Mouse (Mus musculus): ENCODE results near the gene Nos1ap. TPM values are rescaled to one million over a fixed set of nuclear protein-coding genes. Genes with fewer than 3 reads are reported as not detected.

Nos1ap gene
- polyA plus RNA-seq, 1 experiment from 2014 or later, result 6.3 TPM

- H3K4me1 ChIP-seq (ENCODE audit: control insufficient read depth, low read depth, low read length), result no peaks in the 10 kb centered on the region
- no peaks in the 10 kb centered on the region; the same call in none of the 2 replicates for H3K9me3 ChIP-seq (replicated peaks; ENCODE audit: control insufficient read depth, low read length)
- no peaks in the 10 kb centered on the region for H3K36me3 ChIP-seq (ENCODE audit: control insufficient read depth, insufficient read depth)
- no peak overlapping the region for H3K4me3 ChIP-seq (ENCODE audit: low read depth, low read length)
- WGBS (ENCODE audit: insufficient replicate concordance), result 77% methylated on average over 14 of the region's 14 CpGs
- H3K27ac ChIP-seq (ENCODE audit: low read length), result no peak overlapping the region
- no peak overlapping the region for H3K9ac ChIP-seq (ENCODE audit: low read depth, low read length)
- ATAC-seq (ENCODE audit: low read depth), result no peak
- H3K27me3 ChIP-seq (ENCODE audit: control insufficient read depth, insufficient read depth, low read depth, low read length), result no peaks in the 10 kb centered on the region
- no peak overlapping the region for H3K4me2 ChIP-seq (ENCODE audit: low read depth, low read length)
Observed at GRCm38 (mm10) chr1:170548192-170548795, 41.4 kb downstream of the Nos1ap start.

- H3K4me1 ChIP-seq (ENCODE audit: control insufficient read depth, low read depth, low read length), result no peaks in the 10 kb centered on the region
- 63% methylated on average over 4 of the region's 4 CpGs for WGBS (ENCODE audit: insufficient replicate concordance)
- no peak overlapping the region for H3K4me3 ChIP-seq (ENCODE audit: low read depth, low read length)
- no peak overlapping the region for H3K4me2 ChIP-seq (ENCODE audit: low read depth, low read length)
- no peaks in the 10 kb centered on the region for H3K36me3 ChIP-seq (ENCODE audit: control insufficient read depth, insufficient read depth)
- no peak overlapping the region for H3K9ac ChIP-seq (ENCODE audit: low read depth, low read length)
- H3K9me3 ChIP-seq (replicated peaks; ENCODE audit: control insufficient read depth, low read length), result no peaks in the 10 kb centered on the region; the same call in 1 of the 2 replicates
- H3K27ac ChIP-seq (ENCODE audit: low read length), result no peak overlapping the region
- no peaks in the 10 kb centered on the region for H3K27me3 ChIP-seq (ENCODE audit: control insufficient read depth, insufficient read depth, low read depth, low read length)
- no peak for ATAC-seq (ENCODE audit: low read depth)
Observed at GRCm38 (mm10) chr1:170546297-170546696, 43.4 kb downstream of the Nos1ap start.

GRCm38 (mm10) chr1:170545286-170545685 is 44.4 kb downstream of the Nos1ap start:
- H3K9ac ChIP-seq (ENCODE audit: low read depth, low read length), result no peak overlapping the region
- no peaks in the 10 kb centered on the region for H3K4me1 ChIP-seq (ENCODE audit: control insufficient read depth, low read depth, low read length)
- H3K27ac ChIP-seq (ENCODE audit: low read length), result no peak overlapping the region
- 63% methylated on average over 6 of the region's 6 CpGs for WGBS (ENCODE audit: insufficient replicate concordance)
- H3K4me3 ChIP-seq (ENCODE audit: low read depth, low read length), result no peak overlapping the region
- no peaks in the 10 kb centered on the region for H3K27me3 ChIP-seq (ENCODE audit: control insufficient read depth, insufficient read depth, low read depth, low read length)
- no peaks in the 10 kb centered on the region for H3K36me3 ChIP-seq (ENCODE audit: control insufficient read depth, insufficient read depth)
- no peaks in the 10 kb centered on the region; the same call in 1 of the 2 replicates for H3K9me3 ChIP-seq (replicated peaks; ENCODE audit: control insufficient read depth, low read length)
- ATAC-seq (ENCODE audit: low read depth), result no peak
- no peak overlapping the region for H3K4me2 ChIP-seq (ENCODE audit: low read depth, low read length)

GRCm38 (mm10) chr1:170539507-170539906 is 50.2 kb downstream of the Nos1ap start:
- peaks cover 13% of the 10 kb centered on the region for H3K4me1 ChIP-seq (ENCODE audit: control insufficient read depth, low read depth, low read length)
- H3K27ac ChIP-seq (ENCODE audit: low read length), result no peak overlapping the region
- 30% methylated on average over 3 of the region's 3 CpGs for WGBS (ENCODE audit: insufficient replicate concordance)
- no peak for ATAC-seq (ENCODE audit: low read depth)
- no peaks in the 10 kb centered on the region for H3K36me3 ChIP-seq (ENCODE audit: control insufficient read depth, insufficient read depth)
- no peaks in the 10 kb centered on the region for H3K27me3 ChIP-seq (ENCODE audit: control insufficient read depth, insufficient read depth, low read depth, low read length)
- no peaks in the 10 kb centered on the region for H3K9me3 ChIP-seq (replicated peaks; ENCODE audit: control insufficient read depth, low read length)
- H3K4me2 ChIP-seq (ENCODE audit: low read depth, low read length), result no peak overlapping the region
- no peak overlapping the region for H3K4me3 ChIP-seq (ENCODE audit: low read depth, low read length)
- H3K9ac ChIP-seq (ENCODE audit: low read depth, low read length), result no peak overlapping the region

- peaks cover 13% of the 10 kb centered on the region for H3K4me1 ChIP-seq (ENCODE audit: control insufficient read depth, low read depth, low read length)
- WGBS (ENCODE audit: insufficient replicate concordance), result 50% methylated on average over 9 of the region's 9 CpGs
- H3K36me3 ChIP-seq (ENCODE audit: control insufficient read depth, insufficient read depth), result no peaks in the 10 kb centered on the region
- no peaks in the 10 kb centered on the region for H3K27me3 ChIP-seq (ENCODE audit: control insufficient read depth, insufficient read depth, low read depth, low read length)
- H3K9me3 ChIP-seq (replicated peaks; ENCODE audit: control insufficient read depth, low read length), result no peaks in the 10 kb centered on the region
- H3K9ac ChIP-seq (ENCODE audit: low read depth, low read length), result no peak overlapping the region
- ATAC-seq (ENCODE audit: low read depth), result peak; percentile 60
- H3K4me2 ChIP-seq (ENCODE audit: low read depth, low read length), result no peak overlapping the region
- H3K4me3 ChIP-seq (ENCODE audit: low read depth, low read length), result no peak overlapping the region
- no peak overlapping the region for H3K27ac ChIP-seq (ENCODE audit: low read length)
Observed at GRCm38 (mm10) chr1:170538481-170539061, 51.1 kb downstream of the Nos1ap start.

- H3K27ac ChIP-seq (ENCODE audit: low read length), result 0 out of 2 replicates have a peak overlapping the region, but pooled peaks have one; percentile 37
- no peaks in the 10 kb centered on the region for H3K9me3 ChIP-seq (replicated peaks; ENCODE audit: control insufficient read depth, low read length)
- H3K27me3 ChIP-seq (ENCODE audit: control insufficient read depth, insufficient read depth, low read depth, low read length), result no peaks in the 10 kb centered on the region
- no peak overlapping the region for H3K4me2 ChIP-seq (ENCODE audit: low read depth, low read length)
- 17% methylated on average over 3 of the region's 3 CpGs for WGBS (ENCODE audit: insufficient replicate concordance)
- H3K4me1 ChIP-seq (ENCODE audit: control insufficient read depth, low read depth, low read length), result peaks cover 13% of the 10 kb centered on the region
- no peak overlapping the region for H3K9ac ChIP-seq (ENCODE audit: low read depth, low read length)
- no peaks in the 10 kb centered on the region for H3K36me3 ChIP-seq (ENCODE audit: control insufficient read depth, insufficient read depth)
- ATAC-seq (ENCODE audit: low read depth), result no peak
- H3K4me3 ChIP-seq (ENCODE audit: low read depth, low read length), result no peak overlapping the region
Observed at GRCm38 (mm10) chr1:170536344-170536743, 53.3 kb downstream of the Nos1ap start.

DNA sequence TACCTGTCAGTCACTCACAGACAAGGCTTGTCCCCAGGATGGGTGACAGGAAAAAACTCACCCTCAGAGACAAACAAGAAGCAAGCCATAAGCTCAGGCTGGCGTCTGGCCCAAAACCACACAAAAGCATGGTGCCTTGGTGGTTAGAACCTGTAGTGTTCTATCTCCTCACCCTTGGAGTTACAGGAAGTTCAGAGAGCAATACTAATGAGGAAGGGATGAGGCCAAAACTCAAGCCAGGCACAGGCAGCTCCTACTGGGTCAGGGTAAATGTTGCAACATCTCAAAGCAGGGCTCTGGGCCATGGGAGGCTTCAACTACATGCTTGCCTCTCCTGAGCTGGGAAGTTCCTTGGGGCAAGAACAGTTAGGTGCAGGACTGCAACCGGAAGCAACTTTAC is 54.4 kb downstream of the Nos1ap start:
- ATAC-seq (ENCODE audit: low read depth), result peak; percentile 71
- no peak overlapping the region for H3K4me2 ChIP-seq (ENCODE audit: low read depth, low read length)
- peak overlapping the region; percentile 37; the same call in 1 of the 2 replicates for H3K27ac ChIP-seq (ENCODE audit: low read length)
- H3K36me3 ChIP-seq (ENCODE audit: control insufficient read depth, insufficient read depth), result no peaks in the 10 kb centered on the region
- 26% methylated on average over 2 of the region's 2 CpGs for WGBS (ENCODE audit: insufficient replicate concordance)
- H3K4me1 ChIP-seq (ENCODE audit: control insufficient read depth, low read depth, low read length), result peaks cover 13% of the 10 kb centered on the region
- no peaks in the 10 kb centered on the region for H3K27me3 ChIP-seq (ENCODE audit: control insufficient read depth, insufficient read depth, low read depth, low read length)
- no peak overlapping the region for H3K4me3 ChIP-seq (ENCODE audit: low read depth, low read length)
- no peaks in the 10 kb centered on the region for H3K9me3 ChIP-seq (replicated peaks; ENCODE audit: control insufficient read depth, low read length)
- H3K9ac ChIP-seq (ENCODE audit: low read depth, low read length), result no peak overlapping the region

DNA sequence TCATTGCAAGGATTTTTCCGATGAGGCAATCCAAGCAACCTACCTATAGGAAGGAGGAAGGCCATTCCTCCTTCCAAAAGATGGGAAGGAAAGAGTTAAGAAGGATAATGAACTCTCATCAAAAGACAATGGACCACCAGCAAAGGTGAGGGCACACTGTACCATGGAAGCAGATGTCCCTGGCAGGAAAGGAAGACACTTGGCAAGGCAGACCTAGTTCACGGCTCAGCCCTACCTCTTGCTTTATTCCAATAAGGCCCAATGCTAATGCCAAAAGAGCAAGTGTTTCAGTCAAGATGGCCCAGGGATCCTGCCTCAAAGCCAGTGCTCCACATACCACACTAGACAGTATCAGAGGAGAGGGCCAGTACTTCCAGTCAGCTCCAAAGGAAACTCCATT is 58.4 kb downstream of the Nos1ap start:
- WGBS (ENCODE audit: insufficient replicate concordance), result 78% methylated on average over 2 of the region's 2 CpGs
- no peak for ATAC-seq (ENCODE audit: low read depth)
- Histone ChIP-seq H3K27me3 (ENCODE audit: control insufficient read depth, insufficient read depth, low read depth, low read length) (no peaks in the 10 kb centered on the region), H3K9ac (ENCODE audit: low read depth, low read length) (no peak overlapping the region), H3K36me3 (ENCODE audit: control insufficient read depth, insufficient read depth) (no peaks in the 10 kb centered on the region), H3K9me3 (replicated peaks; ENCODE audit: control insufficient read depth, low read length) (no peaks in the 10 kb centered on the region), H3K4me3 (ENCODE audit: low read depth, low read length) (no peak overlapping the region), H3K4me2 (ENCODE audit: low read depth, low read length) (no peak overlapping the region), H3K27ac (ENCODE audit: low read length) (no peak overlapping the region), H3K4me1 (ENCODE audit: control insufficient read depth, low read depth, low read length) (peaks cover 11% of the 10 kb centered on the region)

- peaks cover 5% of the 10 kb centered on the region for H3K4me1 ChIP-seq (ENCODE audit: control insufficient read depth, low read depth, low read length)
- WGBS (ENCODE audit: insufficient replicate concordance), result 69% methylated on average over 4 of the region's 4 CpGs
- no peak overlapping the region for H3K27ac ChIP-seq (ENCODE audit: low read length)
- no peaks in the 10 kb centered on the region for H3K36me3 ChIP-seq (ENCODE audit: control insufficient read depth, insufficient read depth)
- H3K27me3 ChIP-seq (ENCODE audit: control insufficient read depth, insufficient read depth, low read depth, low read length), result no peaks in the 10 kb centered on the region
- no peak overlapping the region for H3K4me2 ChIP-seq (ENCODE audit: low read depth, low read length)
- H3K9ac ChIP-seq (ENCODE audit: low read depth, low read length), result no peak overlapping the region
- ATAC-seq (ENCODE audit: low read depth), result no peak
- H3K9me3 ChIP-seq (replicated peaks; ENCODE audit: control insufficient read depth, low read length), result no peaks in the 10 kb centered on the region
- no peak overlapping the region for H3K4me3 ChIP-seq (ENCODE audit: low read depth, low read length)
Observed at GRCm38 (mm10) chr1:170530456-170530855, 59.2 kb downstream of the Nos1ap start.

Data from liver, embryonic 16.5 days (tissue).